Mouse (Mus musculus) MEL (cell line): ENCODE measurements around the gene Slc22a20.

Experiments used
- CTCF ChIP-seq, 3 experiments: IDR thresholded peaks in 2 of 3; conservative IDR thresholded peaks in 1 of 3; 2 replicates each; pipeline ENCODE4 v1.5.1; 2011 to 2012; ENCODE audit warnings: low read length in 3 of 3, low read depth in 2 of 3, mild to moderate bottlenecking in 2 of 3, improper control_type of control experiment in 1 of 3, inconsistent platforms in 1 of 3, mixed read lengths in 1 of 3, moderate library complexity in 1 of 3; ENCODE audit not compliant: control insufficient read depth in 1 of 3, insufficient read depth in 1 of 3, poor library complexity in 1 of 3, severe bottlenecking in 1 of 3
- E2F4 ChIP-seq: IDR thresholded peaks from 2 replicates; pipeline ENCODE4 v1.6.1; 2011; ENCODE audit warnings: low read depth, low read length, improper control_type of control experiment, borderline replicate concordance
- EP300 ChIP-seq, 2 experiments: IDR thresholded peaks; 2 replicates each; pipeline ENCODE4 v1.6.1; 2011; ENCODE audit warnings: improper control_type of control experiment in 2 of 2, low read length in 2 of 2, low read depth in 1 of 2, mild to moderate bottlenecking in 1 of 2
- MYB ChIP-seq: IDR thresholded peaks from 2 replicates; pipeline ENCODE4 v1.6.1; 2011; ENCODE audit warnings: mild to moderate bottlenecking, low read depth, low read length, improper control_type of control experiment
- POLR2A ChIP-seq, 2 experiments: IDR thresholded peaks; 2 replicates each; pipeline ENCODE4 v1.6.1; 2011 to 2012; ENCODE audit warnings: low read length in 2 of 2, mild to moderate bottlenecking in 2 of 2, control low read depth in 1 of 2, improper control_type of control experiment in 1 of 2, low read depth in 1 of 2, moderate library complexity in 1 of 2; ENCODE audit not compliant: control insufficient read depth in 1 of 2, insufficient read depth in 1 of 2, poor library complexity in 1 of 2
- USF2 ChIP-seq, 2 experiments: IDR thresholded peaks; 2 replicates each; pipeline ENCODE4 v1.6.1; 2011 to 2012; ENCODE audit warnings: improper control_type of control experiment in 2 of 2, low read length in 2 of 2, borderline replicate concordance in 1 of 2, inconsistent platforms in 1 of 2, low read depth in 1 of 2, mild to moderate bottlenecking in 1 of 2; ENCODE audit not compliant: insufficient read depth in 1 of 2

- TF ChIP-seq CTCF (IDR thresholded peaks at IDR 0.05 in 2 of 3, conservative IDR thresholded peaks at IDR 0.05 in 1 of 3; ENCODE audit: control insufficient read depth in 1 of 3, insufficient read depth in 1 of 3, low read depth in 2 of 3, low read length in 3 of 3, poor library complexity in 1 of 3, severe bottlenecking in 1 of 3) = no peak
- no peak for TF ChIP-seq E2F4
- TF ChIP-seq USF2 (IDR thresholded peaks at IDR 0.05; ENCODE audit: borderline replicate concordance in 1 of 2, insufficient read depth in 1 of 2, low read depth in 1 of 2, low read length in 2 of 2) = no peak
- no peak for TF ChIP-seq MYB
- TF ChIP-seq EP300 (IDR thresholded peaks at IDR 0.05; ENCODE audit: low read depth in 1 of 2, low read length in 2 of 2) = no peak
- TF ChIP-seq POLR2A (IDR thresholded peaks at IDR 0.05; ENCODE audit: control insufficient read depth in 1 of 2, insufficient read depth in 1 of 2, low read depth in 1 of 2, low read length in 2 of 2, poor library complexity in 1 of 2) = 0 out of 4 replicates have a peak, but pooled peaks of 1 of the 2 experiments have one; percentile 9
Observed at GRCm38 (mm10) chr19:5921715-5922114, 64.2 kb downstream of the Slc22a20 start.
